Mouse (Mus musculus) kidney, adult 10 weeks (tissue): Measurements from ENCODE around the gene Sh3glb1. TPM values are rescaled to one million over a fixed set of nuclear protein-coding genes. Genes with fewer than 3 reads are reported as not detected.

Source experiments
- polyA plus RNA-seq: library from polyadenylated mRNA; stranded (reverse); fragments of 350-450 nt; fragmentation: Illumina TruSeq; extraction: RNeasy Lipid Tissue Mini Kit (QIAGEN cat#74804); gene quantifications from one replicate; pipeline ENCODE4 v1.2.3, GENCODE M21; 2014; ENCODE audit warnings: low read depth, low replicate concordance

Sh3glb1 gene
- polyA plus RNA-seq: 191 TPM

DNA sequence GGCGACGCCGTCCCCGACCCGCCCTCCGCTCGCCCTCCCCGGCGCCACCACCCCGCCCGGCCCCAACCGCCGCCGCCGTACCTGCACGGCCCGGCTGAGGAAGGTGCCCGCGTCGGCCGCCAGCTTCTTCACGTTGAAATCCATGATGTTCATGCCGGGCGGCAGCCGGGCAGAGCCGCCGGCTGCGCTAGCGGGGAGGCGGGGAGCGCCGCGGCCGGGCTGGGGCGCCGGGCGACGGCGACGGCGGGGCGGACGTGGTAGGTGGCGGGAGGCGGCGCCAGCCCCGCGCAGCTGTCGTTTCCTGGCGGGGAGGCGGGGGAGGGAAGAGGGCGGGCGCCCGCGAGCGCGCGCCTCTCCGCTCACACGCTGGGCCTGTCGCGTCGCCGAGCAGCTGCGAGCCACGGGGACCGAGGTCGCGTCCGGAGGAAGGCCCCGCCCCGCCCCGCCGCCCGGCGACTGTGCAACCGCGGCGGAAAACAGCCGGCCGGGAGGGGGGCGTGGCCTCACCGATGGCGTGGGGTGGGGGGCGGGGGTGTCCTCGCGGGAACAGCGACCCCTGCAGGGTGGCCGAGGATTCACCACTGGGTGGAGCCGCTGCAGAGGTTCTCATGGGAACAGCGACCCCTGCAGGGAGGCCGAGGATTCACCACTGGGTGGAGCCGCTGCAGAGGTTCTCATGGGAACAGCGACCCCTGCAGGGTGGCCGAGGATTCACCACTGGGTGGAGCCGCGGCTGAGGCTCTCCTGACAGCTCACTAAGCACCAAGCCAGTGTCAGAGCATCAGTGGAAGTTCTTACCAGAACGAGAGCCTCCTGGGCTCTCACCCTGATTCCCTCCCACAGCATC, at the start of gene Sh3glb1:
Sh3glb1 (minus strand) TSS at position 435 of the 847 bp plus-strand sequence.

GRCm38 (mm10) chr3:144760592-144761309, 40.6 kb upstream of the Sh3glb1 start, which contains the start of gene Clca3a1:
Clca3a1 (minus strand) TSS chr3:144760977.

Other genes starting within 250 kb of the Sh3glb1 start
- 27.0 TPM for gene Hs2st1, start 150.2 kb downstream of the Sh3glb1 start, polyA plus RNA-seq
- gene Selenof, start 150.0 kb downstream of the Sh3glb1 start, polyA plus RNA-seq: 1,471 TPM
- gene Clca3a1, start 40.6 kb upstream of the Sh3glb1 start, polyA plus RNA-seq: 10.2 TPM
- gene Clca3a2, start 99.2 kb upstream of the Sh3glb1 start, polyA plus RNA-seq: 1.1 TPM
- not detected for gene Clca3b, start 129.0 kb upstream of the Sh3glb1 start, polyA plus RNA-seq
- gene Clca4b, start 212.2 kb upstream of the Sh3glb1 start, polyA plus RNA-seq: 0.61 TPM